Mouse (Mus musculus) stomach, embryonic 15.5 days (tissue): Measurements from ENCODE around the gene Iqca. TPM values are rescaled to one million over a fixed set of nuclear protein-coding genes. Genes with fewer than 3 reads are reported as not detected.

Experiments used
- ATAC-seq: fragments of 200-750 bp; cut with Nextera tagmentation; 2 replicates; pipeline ENCODE4 v1.8.0; 2017; ENCODE audit warnings: low read depth, moderate number of reproducible peaks, moderate TSS enrichment; ENCODE audit not compliant: insufficient read depth, low FRiP score
- H3K27ac ChIP-seq: fragments of 300-500 bp; sonication (generic); 2 replicates; pipeline ENCODE4 v1.5.1; 2015; ENCODE audit warnings: mild to moderate bottlenecking, inconsistent platforms
- H3K27me3 ChIP-seq: fragments of 300-500 bp; sonication (generic); replicated peaks from 2 replicates; pipeline ENCODE4 v1.6.1; 2015; ENCODE audit warnings: inconsistent platforms
- H3K36me3 ChIP-seq: fragments of 300-500 bp; sonication (generic); 2 replicates; pipeline ENCODE4 v1.6.1; 2015; ENCODE audit warnings: inconsistent platforms
- H3K4me1 ChIP-seq: fragments of 300-500 bp; sonication (generic); 2 replicates; pipeline ENCODE4 v1.6.1; 2015; ENCODE audit warnings: inconsistent platforms
- H3K4me2 ChIP-seq: fragments of 300-500 bp; sonication (generic); 2 replicates; pipeline ENCODE4 v1.6.1; 2015; ENCODE audit warnings: mild to moderate bottlenecking, inconsistent platforms
- H3K4me3 ChIP-seq: fragments of 300-500 bp; sonication (generic); replicated peaks from 2 replicates; pipeline ENCODE4 v1.5.1; 2015; ENCODE audit warnings: inconsistent platforms
- H3K9ac ChIP-seq: fragments of 300-500 bp; sonication (generic); 2 replicates; pipeline ENCODE4 v1.6.1; 2015; ENCODE audit warnings: inconsistent platforms
- H3K9me3 ChIP-seq: fragments of 300-500 bp; sonication (generic); 2 replicates; pipeline ENCODE4 v1.6.1; 2016; ENCODE audit warnings: inconsistent platforms
- WGBS: fragments of 180-500 bp; shearing (Covaris S2); methylation state at CpG from one replicate; pipeline ENCODE4 v1.1.7; 2015; 5-methylcytosine and 5-hydroxymethylcytosine counted together
- polyA plus RNA-seq: library from polyadenylated mRNA; unstranded; fragments of >200 nt; fragmentation: Nextera tagmentation; extraction: Ambion mirVana; gene quantifications from 2 replicates; pipeline ENCODE4 v1.2.1, GENCODE M21; 2015

Gene Iqca
- polyA plus RNA-seq, 1 experiment from 2014 or later: not detected

- Histone ChIP-seq H3K36me3 (no peaks in the 10 kb centered on the region), H3K9me3 (no peaks in the 10 kb centered on the region), H3K4me2 (no peak overlapping the region), H3K4me1 (no peaks in the 10 kb centered on the region), H3K9ac (no peak overlapping the region), H3K27ac (no peak overlapping the region), H3K4me3 (no peak overlapping the region), H3K27me3 (no peaks in the 10 kb centered on the region)
- 87% methylated on average over 7 of the region's 7 CpGs for WGBS
- ATAC-seq: no peak
These were observed 21.2 kb downstream of the Iqca start for GRCm38 (mm10) chr1:90131982-90132381.

DNA sequence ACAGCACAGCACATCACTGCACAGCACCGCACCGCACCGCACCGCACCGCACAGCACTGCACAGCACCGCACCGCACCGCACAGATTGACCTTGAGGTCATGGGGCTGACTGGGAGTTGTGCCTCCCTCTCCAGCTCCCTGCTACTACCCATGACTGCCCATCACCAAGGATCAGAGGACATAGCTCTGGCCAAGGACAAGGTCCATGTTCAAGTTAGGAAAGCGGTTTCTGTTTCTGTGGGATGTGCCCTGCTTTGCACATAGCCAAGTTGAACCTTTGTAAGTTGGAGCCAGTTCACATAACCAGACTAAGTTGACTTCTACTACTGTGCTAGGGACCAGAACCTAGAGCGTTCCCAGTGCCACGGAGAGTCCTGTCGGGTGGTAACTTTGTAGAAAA is 28.6 kb downstream of the Iqca start:
- Histone ChIP-seq H3K9me3 (no peaks in the 10 kb centered on the region), H3K9ac (no peak overlapping the region), H3K36me3 (no peaks in the 10 kb centered on the region), H3K4me3 (no peak overlapping the region), H3K4me1 (peaks cover 2% of the 10 kb centered on the region; the same call in 1 of the 2 replicates), H3K27ac (no peak overlapping the region), H3K4me2 (no peak overlapping the region), H3K27me3 (no peaks in the 10 kb centered on the region)
- 96% methylated on average over 12 of the region's 12 CpGs for WGBS
- ATAC-seq: no peak

GRCm38 (mm10) chr1:90120706-90121105 is 32.5 kb downstream of the Iqca start:
- Histone ChIP-seq H3K4me3 (no peak overlapping the region), H3K9me3 (no peaks in the 10 kb centered on the region), H3K36me3 (no peaks in the 10 kb centered on the region), H3K27me3 (no peaks in the 10 kb centered on the region), H3K27ac (no peak overlapping the region), H3K4me2 (no peak overlapping the region), H3K9ac (no peak overlapping the region), H3K4me1 (0 out of 2 replicates have a peak, but pooled peaks cover 3% of the 10 kb centered on the region)
- WGBS: 79% methylated on average over 6 of the region's 6 CpGs
- ATAC-seq: no peak

DNA sequence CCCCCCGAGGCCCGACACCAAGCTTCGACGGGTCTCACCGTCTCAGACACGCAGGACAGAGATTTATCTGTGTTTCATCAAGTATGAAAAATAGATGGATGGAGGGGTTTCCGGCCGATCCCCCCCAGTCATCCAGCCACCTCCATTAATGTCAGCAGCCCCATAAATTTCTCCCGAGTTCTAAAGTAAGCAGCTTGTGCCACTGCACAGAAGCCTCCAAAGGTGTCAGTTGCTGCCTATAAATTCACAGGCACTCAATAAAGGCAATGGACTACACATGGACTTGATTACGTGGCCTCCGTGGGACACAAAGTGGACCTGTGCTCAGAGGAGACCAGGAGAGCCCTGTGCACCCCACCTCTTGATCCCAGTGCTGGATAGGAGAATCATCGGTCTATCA is 34.0 kb downstream of the Iqca start:
- Histone ChIP-seq H3K9me3 (no peaks in the 10 kb centered on the region), H3K27me3 (no peaks in the 10 kb centered on the region), H3K27ac (no peak overlapping the region), H3K9ac (no peak overlapping the region), H3K36me3 (no peaks in the 10 kb centered on the region), H3K4me2 (no peak overlapping the region), H3K4me3 (no peak overlapping the region), H3K4me1 (0 out of 2 replicates have a peak, but pooled peaks cover 4% of the 10 kb centered on the region)
- no peak for ATAC-seq
- 50% methylated on average over 12 of the region's 12 CpGs for WGBS

DNA sequence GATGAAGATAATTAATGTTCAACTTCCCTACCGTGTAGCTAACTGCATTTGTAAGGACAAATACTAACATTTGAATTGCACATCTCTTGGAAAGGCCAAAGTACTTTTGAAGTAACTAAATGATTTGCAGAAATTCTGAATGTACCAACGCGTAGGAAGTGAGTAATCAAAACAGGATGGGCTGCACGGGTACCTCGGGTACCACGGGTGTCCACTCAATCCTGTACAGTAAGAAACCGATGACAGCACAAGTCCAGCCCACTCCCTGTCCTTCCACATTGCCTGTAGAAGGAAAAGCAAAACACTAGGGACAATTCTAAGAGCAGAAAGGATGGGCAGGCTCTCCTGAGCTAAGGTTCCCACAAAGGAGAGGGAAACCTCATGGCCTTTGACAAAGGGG is 36.0 kb downstream of the Iqca start:
- Histone ChIP-seq H3K4me2 (no peak overlapping the region), H3K4me1 (0 out of 2 replicates have a peak, but pooled peaks cover 4% of the 10 kb centered on the region), H3K27me3 (no peaks in the 10 kb centered on the region), H3K4me3 (no peak overlapping the region), H3K36me3 (no peaks in the 10 kb centered on the region), H3K9ac (no peak overlapping the region), H3K9me3 (no peaks in the 10 kb centered on the region), H3K27ac (no peak overlapping the region)
- no peak for ATAC-seq
- 81% methylated on average over 7 of the region's 7 CpGs for WGBS

DNA sequence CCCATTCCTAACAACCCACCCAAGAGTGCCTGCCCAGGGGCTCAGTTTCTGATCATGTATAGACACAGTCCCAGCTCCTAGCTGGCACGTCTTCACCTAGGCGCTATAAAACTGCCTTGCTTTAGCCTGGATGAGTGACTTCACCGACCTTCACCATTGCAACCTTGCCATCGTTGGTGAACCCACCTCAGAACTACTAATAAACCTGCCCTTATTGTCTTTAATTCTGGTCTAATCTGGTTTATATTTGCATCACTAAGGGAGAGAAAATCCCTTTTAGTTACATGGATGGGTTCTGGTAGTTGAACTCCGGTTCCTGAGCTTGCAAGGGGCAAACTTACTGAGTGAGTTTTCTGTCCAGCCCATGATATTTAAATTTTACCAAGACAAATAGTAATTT is 38.6 kb downstream of the Iqca start:
- WGBS: 86% methylated on average over 5 of the region's 5 CpGs
- H3K27ac ChIP-seq: no peak overlapping the region

DNA sequence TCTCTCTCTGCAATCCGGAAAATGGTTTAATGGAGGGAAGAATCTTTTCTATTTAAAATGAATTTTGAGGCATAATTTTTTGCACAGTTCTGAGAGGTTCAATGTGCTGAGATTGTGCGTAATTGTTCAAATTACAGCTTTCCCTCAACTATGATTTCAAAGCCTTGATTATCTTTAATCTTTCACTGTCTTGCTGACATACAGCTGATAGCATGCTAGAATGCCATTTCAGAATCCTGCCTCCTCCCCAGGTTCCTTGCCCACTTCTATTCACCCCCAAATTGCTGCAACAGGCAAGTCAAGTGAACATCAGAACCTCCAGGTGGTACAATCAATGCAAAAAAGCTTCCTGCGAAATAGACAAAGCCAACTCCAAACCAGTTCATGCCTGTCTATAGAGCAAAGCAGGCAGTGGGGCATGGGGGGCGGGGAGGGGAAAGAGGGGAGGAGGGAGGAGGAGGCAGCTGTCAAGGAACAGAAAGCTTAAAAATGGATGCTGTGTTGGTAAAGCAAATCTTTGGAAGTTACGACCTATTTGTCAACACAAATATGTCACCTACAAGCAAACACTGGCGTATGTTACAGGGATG is 39.5 kb downstream of the Iqca start:
- H3K27me3 ChIP-seq: no peaks in the 10 kb centered on the region
- H3K27ac ChIP-seq: no peak overlapping the region
- no peak overlapping the region for H3K9ac ChIP-seq
- 85% methylated on average over 6 of the region's 6 CpGs for WGBS
- no peaks in the 10 kb centered on the region for H3K9me3 ChIP-seq
- no peak for ATAC-seq
- H3K4me1 ChIP-seq: peaks cover 7% of the 10 kb centered on the region; the same call in 1 of the 2 replicates
- no peaks in the 10 kb centered on the region for H3K36me3 ChIP-seq
- no peak overlapping the region for H3K4me3 ChIP-seq
- no peak overlapping the region for H3K4me2 ChIP-seq

More for the DNA sequence above, 38.6 kb downstream of the Iqca start:
- no peak for ATAC-seq
- H3K4me3 ChIP-seq: no peak overlapping the region
- H3K4me2 ChIP-seq: no peak overlapping the region
- H3K36me3 ChIP-seq: no peaks in the 10 kb centered on the region
- H3K9ac ChIP-seq: no peak overlapping the region
- H3K27me3 ChIP-seq: no peaks in the 10 kb centered on the region
- H3K4me1 ChIP-seq: peaks cover 7% of the 10 kb centered on the region; the same call in 1 of the 2 replicates
- H3K9me3 ChIP-seq: no peaks in the 10 kb centered on the region

- no peak overlapping the region for H3K4me3 ChIP-seq
- 47% methylated on average over 2 of the region's 2 CpGs for WGBS
- no peak overlapping the region for H3K9ac ChIP-seq
- no peak for ATAC-seq
- H3K9me3 ChIP-seq: no peaks in the 10 kb centered on the region
- H3K36me3 ChIP-seq: no peaks in the 10 kb centered on the region
- H3K4me2 ChIP-seq: no peak overlapping the region
- no peak overlapping the region for H3K27ac ChIP-seq
- H3K27me3 ChIP-seq: no peaks in the 10 kb centered on the region
- peaks cover 7% of the 10 kb centered on the region; the same call in 1 of the 2 replicates for H3K4me1 ChIP-seq
These were observed 40.5 kb downstream of the Iqca start for GRCm38 (mm10) chr1:90112669-90113068.

DNA sequence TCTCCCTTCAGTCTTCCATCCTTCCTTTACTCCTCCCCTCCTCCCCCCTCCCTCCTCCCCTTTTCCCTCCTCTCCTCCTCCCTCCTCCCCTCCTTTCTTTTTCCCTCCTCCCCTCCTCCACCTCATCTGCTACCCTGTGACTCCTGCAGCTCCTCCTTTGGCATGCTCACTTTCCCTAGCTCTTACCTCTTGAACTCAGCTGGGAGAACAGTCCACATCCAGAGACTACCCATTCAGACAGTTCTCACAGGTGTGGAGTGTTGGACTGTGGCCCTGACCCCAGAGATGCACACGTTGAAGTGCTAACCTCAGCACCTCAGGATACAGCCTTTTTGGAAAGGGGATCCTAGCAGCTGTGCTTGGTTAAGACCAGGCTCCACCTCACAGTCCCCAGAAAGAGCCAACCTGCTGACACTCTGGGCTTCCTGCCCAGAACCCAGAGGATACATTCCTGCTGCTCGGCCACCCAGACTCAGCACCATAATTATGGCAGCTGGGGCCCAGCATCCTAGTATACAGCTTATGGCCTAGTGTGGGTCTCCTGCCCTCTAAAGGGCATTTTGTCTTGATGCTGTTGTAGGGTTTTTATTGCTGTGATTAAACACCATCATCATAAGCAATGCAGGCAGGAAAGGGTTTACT is 41.9 kb downstream of the Iqca start:
- Histone ChIP-seq H3K4me2 (no peak overlapping the region), H3K9ac (no peak overlapping the region), H3K4me1 (peaks cover 7% of the 10 kb centered on the region; the same call in 1 of the 2 replicates), H3K9me3 (no peaks in the 10 kb centered on the region), H3K27ac (no peak overlapping the region), H3K36me3 (no peaks in the 10 kb centered on the region), H3K4me3 (no peak overlapping the region), H3K27me3 (no peaks in the 10 kb centered on the region)
- 46% methylated on average over 2 of the region's 2 CpGs for WGBS
- ATAC-seq: peak; percentile 70; the same call in 1 of the 2 replicates

DNA sequence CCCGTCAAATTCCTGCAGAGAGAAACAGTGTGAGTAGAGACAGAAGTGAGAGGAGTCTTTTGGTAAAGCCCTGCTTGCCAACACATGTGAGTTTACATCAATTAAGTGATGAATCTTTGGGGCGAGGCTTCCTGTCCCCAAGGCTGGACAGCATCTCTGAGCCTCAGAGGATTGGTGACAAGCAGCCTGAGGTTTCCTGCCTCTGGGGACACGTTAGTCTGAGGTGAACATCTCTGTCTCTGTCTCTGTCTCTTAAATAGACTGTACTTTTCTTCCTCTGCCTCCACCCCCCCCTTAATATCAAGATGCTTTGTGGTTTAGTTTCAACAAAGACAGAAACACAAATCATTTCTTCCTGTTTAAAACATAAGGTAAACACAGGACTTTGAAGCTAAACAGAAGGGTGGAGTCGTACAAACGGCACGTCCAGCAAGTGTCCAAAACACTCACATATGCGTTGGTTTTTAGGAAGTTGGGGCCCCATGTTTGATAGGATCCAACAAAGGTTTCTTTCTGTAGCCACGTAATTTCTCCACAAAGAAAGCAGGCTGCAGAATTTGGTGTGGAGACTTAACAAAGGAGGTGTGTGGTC is 49.2 kb downstream of the Iqca start:
- Histone ChIP-seq H3K27me3 (no peaks in the 10 kb centered on the region), H3K9ac (no peak overlapping the region), H3K36me3 (no peaks in the 10 kb centered on the region), H3K27ac (no peak overlapping the region), H3K4me2 (no peak overlapping the region), H3K9me3 (no peaks in the 10 kb centered on the region), H3K4me3 (no peak overlapping the region), H3K4me1 (peaks cover 10% of the 10 kb centered on the region; the same call in 1 of the 2 replicates)
- no peak for ATAC-seq
- 34% methylated on average over 8 of the region's 8 CpGs for WGBS

DNA sequence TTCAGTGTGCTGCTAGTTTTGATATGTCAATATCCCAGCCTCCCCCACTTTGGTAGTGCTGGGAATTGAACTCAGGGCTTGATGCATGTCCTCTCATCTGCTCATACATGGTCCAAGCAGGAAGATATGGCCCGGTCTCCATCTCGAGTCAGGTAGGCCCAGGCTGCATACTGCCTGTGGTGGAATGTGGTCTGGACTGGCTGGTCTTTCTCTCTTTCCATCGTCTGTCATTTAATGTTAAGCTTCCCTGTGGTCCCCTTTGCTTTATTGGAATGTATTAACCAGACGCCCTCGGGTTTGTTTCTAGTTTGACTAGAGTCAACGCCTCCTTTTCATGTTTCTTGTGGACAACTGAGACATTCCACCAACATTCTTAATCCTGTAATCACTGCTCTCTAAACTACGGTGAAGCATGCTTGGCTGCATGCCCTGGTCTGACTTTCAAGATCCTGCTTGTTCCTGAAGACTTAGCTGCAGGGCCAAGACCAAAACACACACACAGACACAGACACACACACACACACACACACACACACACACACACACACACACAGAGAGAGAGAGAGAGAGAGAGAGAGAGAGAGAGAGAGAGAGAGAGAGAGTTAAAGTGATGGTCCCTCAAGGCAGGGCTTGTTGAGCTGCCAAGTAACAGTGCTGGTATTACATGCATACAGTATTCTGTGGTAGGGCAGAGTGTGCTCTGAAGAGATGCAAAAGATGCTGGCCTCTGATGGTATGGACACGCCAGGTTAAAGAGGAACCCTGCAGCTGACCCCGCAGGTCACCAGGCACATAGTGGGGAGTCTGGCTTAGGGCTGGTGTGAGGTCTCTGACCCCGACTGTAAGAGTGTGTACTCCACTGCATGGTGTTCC is 52.6 kb downstream of the Iqca start:
- Histone ChIP-seq H3K4me2 (no peak overlapping the region), H3K9ac (no peak overlapping the region), H3K36me3 (no peaks in the 10 kb centered on the region), H3K4me1 (peaks cover 10% of the 10 kb centered on the region; the same call in 1 of the 2 replicates), H3K27me3 (no peaks in the 10 kb centered on the region), H3K9me3 (no peaks in the 10 kb centered on the region), H3K27ac (peak overlapping the region; percentile 31; the same call in 1 of the 2 replicates), H3K4me3 (no peak overlapping the region)
- 48% methylated on average over 10 of the region's 10 CpGs for WGBS
- peak; percentile 73; the same call in 1 of the 2 replicates for ATAC-seq
